Mouse (Mus musculus): ENCODE measurements at regions not wholly inside any gene's neighbourhood (a gene's known extent, or its start where the extent isn't known, plus 50 kb on each side); places are given as distances from the start of the nearest gene placed in this dataset.

DNA sequence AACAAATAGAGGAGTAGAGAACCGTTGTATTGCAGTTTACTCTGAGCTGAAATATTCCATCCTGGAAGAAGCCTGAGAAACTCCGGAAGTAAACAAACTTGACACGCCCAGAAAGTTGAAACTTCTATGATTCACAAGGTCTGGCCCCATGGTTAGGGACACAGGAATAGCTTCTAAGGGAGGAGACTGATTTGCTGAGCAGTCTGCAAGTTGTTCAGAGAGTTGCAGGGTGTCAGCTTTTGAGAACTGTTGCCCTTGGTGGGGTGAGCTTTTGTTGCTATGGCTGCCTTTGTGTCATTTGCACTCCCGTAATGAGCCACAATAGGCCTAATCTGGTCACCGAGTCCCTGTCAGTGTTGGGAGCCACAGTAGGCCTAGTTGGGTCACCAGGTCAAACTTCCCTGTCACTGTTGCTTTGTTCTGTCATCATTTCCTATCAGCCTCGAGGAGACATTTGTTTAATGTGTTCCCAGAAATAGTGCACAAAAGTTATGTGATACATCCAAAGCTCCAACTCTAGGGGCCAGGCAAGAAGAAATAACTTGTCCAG lies 443.9 kb downstream of the 1810013L24Rik start:
- Histone ChIP-seq H3K4me2 (ENCODE audit: low read depth) (no peak overlapping the region), H3K27me3 (ENCODE audit: control insufficient read depth, insufficient read depth, low read length) (no peaks in the 10 kb centered on the region), H3K4me1 (replicated peaks; ENCODE audit: control insufficient read depth in 2 of 2, insufficient read depth in 2 of 2, low read length in 1 of 2) (no peaks in the 10 kb centered on the region), H3K4me3 (ENCODE audit: insufficient read depth in 1 of 2, low read depth in 2 of 2, low read length in 2 of 2) (no peak overlapping the region), H3K9ac (replicated peaks) (no peak overlapping the region), H3K36me3 (replicated peaks; ENCODE audit: control insufficient read depth, insufficient read depth, low read depth) (no peaks in the 10 kb centered on the region), H3K27ac (no peak overlapping the region), H3K9me3 (ENCODE audit: control insufficient read depth, low read length) (no peaks in the 10 kb centered on the region)
- 55% methylated on average over 6 of the region's 6 CpGs for WGBS (ENCODE audit: insufficient replicate concordance)
- DNase-seq (ENCODE audit: low read depth in 3 of 3, low spot score in 3 of 3): no peak
- TF ChIP-seq CTCF (IDR thresholded peaks at IDR 0.05; ENCODE audit: low read depth) (no peak), EP300 (IDR thresholded peaks at IDR 0.05; ENCODE audit: low read depth) (no peak)
- no peak for ATAC-seq (ENCODE audit: insufficient read depth)

DNA sequence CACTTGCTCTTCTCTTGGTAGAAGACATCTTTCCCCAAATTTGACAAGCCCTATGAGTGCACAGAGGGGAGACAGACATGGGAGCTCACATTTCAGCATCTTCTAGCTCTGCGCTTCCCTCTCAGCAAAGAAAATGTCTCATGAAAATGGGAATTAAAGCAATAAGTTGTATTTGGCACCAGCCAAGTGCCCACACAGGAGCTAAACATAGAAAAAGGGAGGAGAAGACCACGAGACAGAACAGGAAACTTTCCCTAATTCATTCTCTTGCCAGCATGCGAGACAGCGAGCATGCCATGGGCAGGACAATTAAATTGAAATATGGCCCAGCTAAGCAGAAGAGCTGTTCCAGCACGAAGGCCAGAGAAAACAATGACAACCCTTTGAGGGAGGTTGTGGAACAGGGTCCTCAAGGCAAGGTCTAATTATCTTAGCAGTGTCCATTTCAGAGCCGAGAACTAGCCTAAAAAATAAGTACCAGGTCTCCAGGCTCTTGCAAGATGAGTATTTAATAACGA lies 444.7 kb downstream of the 1810013L24Rik start:
- Histone ChIP-seq H3K4me3 (ENCODE audit: insufficient read depth in 1 of 2, low read depth in 2 of 2, low read length in 2 of 2) (no peak overlapping the region), H3K36me3 (replicated peaks; ENCODE audit: control insufficient read depth, insufficient read depth, low read depth) (no peaks in the 10 kb centered on the region), H3K4me2 (ENCODE audit: low read depth) (no peak overlapping the region), H3K9me3 (ENCODE audit: control insufficient read depth, low read length) (no peaks in the 10 kb centered on the region), H3K4me1 (replicated peaks; ENCODE audit: control insufficient read depth in 2 of 2, insufficient read depth in 2 of 2, low read length in 1 of 2) (no peaks in the 10 kb centered on the region), H3K9ac (replicated peaks) (no peak overlapping the region), H3K27me3 (ENCODE audit: control insufficient read depth, insufficient read depth, low read length) (no peaks in the 10 kb centered on the region), H3K27ac (no peak overlapping the region)
- DNase-seq (ENCODE audit: low read depth in 3 of 3, low spot score in 3 of 3): no peak
- no peak for ATAC-seq (ENCODE audit: insufficient read depth)
- WGBS (ENCODE audit: insufficient replicate concordance): 43% methylated on average over 7 of the region's 7 CpGs
- no peak for TF ChIP-seq EP300 (IDR thresholded peaks at IDR 0.05; ENCODE audit: low read depth)
- no peak for TF ChIP-seq CTCF (IDR thresholded peaks at IDR 0.05; ENCODE audit: low read depth)

DNA sequence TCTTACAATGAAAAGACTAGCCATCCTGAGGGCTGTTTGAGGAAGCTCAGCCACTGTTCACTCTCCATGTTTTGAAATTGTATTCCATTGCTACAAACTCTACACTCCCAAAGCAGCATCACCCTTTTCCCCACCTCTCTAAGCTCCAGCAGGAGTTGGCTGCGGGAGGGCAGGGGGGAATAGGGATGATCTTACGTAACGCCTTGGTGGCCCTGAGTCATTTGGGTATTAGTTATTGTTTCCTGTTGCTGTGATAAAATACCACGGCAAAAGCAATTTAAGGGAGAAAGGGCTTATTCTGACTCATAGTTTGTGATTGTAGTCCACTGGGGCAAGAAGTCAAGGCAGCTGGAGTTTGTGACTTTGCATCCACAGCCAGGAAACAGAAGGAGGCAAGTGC lies 445.5 kb downstream of the 1810013L24Rik start:
- no peak for DNase-seq (ENCODE audit: low read depth in 3 of 3, low spot score in 3 of 3)
- Histone ChIP-seq H3K4me1 (replicated peaks; ENCODE audit: control insufficient read depth in 2 of 2, insufficient read depth in 2 of 2, low read length in 1 of 2) (no peaks in the 10 kb centered on the region), H3K36me3 (replicated peaks; ENCODE audit: control insufficient read depth, insufficient read depth, low read depth) (no peaks in the 10 kb centered on the region), H3K9ac (replicated peaks) (no peak overlapping the region), H3K4me2 (ENCODE audit: low read depth) (no peak overlapping the region), H3K4me3 (ENCODE audit: insufficient read depth in 1 of 2, low read depth in 2 of 2, low read length in 2 of 2) (no peak overlapping the region), H3K27ac (no peak overlapping the region), H3K9me3 (ENCODE audit: control insufficient read depth, low read length) (no peaks in the 10 kb centered on the region), H3K27me3 (ENCODE audit: control insufficient read depth, insufficient read depth, low read length) (no peaks in the 10 kb centered on the region)
- TF ChIP-seq EP300 (IDR thresholded peaks at IDR 0.05; ENCODE audit: low read depth) (no peak), CTCF (IDR thresholded peaks at IDR 0.05; ENCODE audit: low read depth) (no peak)
- no peak for ATAC-seq (ENCODE audit: insufficient read depth)
- 55% methylated on average over 4 of the region's 4 CpGs for WGBS (ENCODE audit: insufficient replicate concordance)

DNA sequence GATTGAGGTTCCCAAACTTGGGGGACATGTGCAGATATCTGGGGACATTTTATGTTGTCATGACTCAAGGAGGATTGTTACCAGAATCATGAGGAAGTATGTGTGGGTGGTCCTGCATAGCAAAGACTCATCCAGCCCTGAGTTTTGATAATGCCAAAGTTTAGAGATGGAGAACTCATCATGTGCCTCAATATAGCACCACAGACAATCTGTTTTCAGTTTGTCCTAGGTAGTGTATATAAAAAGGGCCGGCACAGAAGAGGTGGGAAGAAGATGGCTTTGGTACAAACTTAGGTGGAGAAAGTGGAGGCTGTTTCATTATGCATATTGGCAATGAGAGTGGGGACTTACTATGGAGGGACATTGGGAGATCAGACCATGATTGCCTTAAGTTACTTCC lies 447.2 kb downstream of the 1810013L24Rik start:
- TF ChIP-seq EP300 (IDR thresholded peaks at IDR 0.05; ENCODE audit: low read depth): no peak
- no peak for TF ChIP-seq CTCF (IDR thresholded peaks at IDR 0.05; ENCODE audit: low read depth)
- H3K4me2 ChIP-seq (ENCODE audit: low read depth): no peak overlapping the region
- no peak overlapping the region for H3K9ac ChIP-seq (replicated peaks)
- H3K27ac ChIP-seq: no peak overlapping the region
- ATAC-seq (ENCODE audit: insufficient read depth) (no peak), DNase-seq (ENCODE audit: low read depth in 3 of 3, low spot score in 3 of 3) (no peak)
- H3K4me3 ChIP-seq (ENCODE audit: insufficient read depth in 1 of 2, low read depth in 2 of 2, low read length in 2 of 2): no peak overlapping the region
- no peaks in the 10 kb centered on the region for H3K27me3 ChIP-seq (ENCODE audit: control insufficient read depth, insufficient read depth, low read length)
- H3K9me3 ChIP-seq (ENCODE audit: control insufficient read depth, low read length): no peaks in the 10 kb centered on the region
- H3K36me3 ChIP-seq (replicated peaks; ENCODE audit: control insufficient read depth, insufficient read depth, low read depth): no peaks in the 10 kb centered on the region
- H3K4me1 ChIP-seq (replicated peaks; ENCODE audit: control insufficient read depth in 2 of 2, insufficient read depth in 2 of 2, low read length in 1 of 2): no peaks in the 10 kb centered on the region
- WGBS (ENCODE audit: insufficient replicate concordance): 57% methylated on average over 1 of the region's 1 CpGs

DNA sequence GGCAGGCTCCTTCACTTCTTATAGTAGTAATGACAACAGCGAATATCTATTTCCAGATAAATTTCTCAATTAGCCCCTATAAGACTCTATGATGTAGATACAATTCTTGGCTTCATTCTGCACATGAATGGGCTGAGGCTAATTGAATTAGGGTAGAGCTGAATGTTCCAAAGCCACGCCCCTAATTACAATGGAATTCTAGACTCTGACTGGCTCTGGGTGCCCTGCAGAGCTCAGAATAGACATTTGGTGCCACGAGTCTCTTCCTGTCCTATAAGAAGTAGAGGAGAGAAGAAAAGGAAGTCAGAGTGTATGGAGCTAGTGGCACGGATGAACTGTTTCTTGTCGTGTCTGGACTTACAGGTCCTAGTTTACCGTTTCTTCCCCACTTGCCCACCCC lies 449.8 kb downstream of the 1810013L24Rik start:
- H3K9ac ChIP-seq (replicated peaks): no peak overlapping the region

More for the DNA sequence above, 449.8 kb downstream of the 1810013L24Rik start:
- no peak for TF ChIP-seq CTCF (IDR thresholded peaks at IDR 0.05; ENCODE audit: low read depth)
- no peak for TF ChIP-seq EP300 (IDR thresholded peaks at IDR 0.05; ENCODE audit: low read depth)
- DNase-seq (ENCODE audit: low read depth in 3 of 3, low spot score in 3 of 3) (no peak), ATAC-seq (ENCODE audit: insufficient read depth) (no peak)
- no peaks in the 10 kb centered on the region for H3K27me3 ChIP-seq (ENCODE audit: control insufficient read depth, insufficient read depth, low read length)
- WGBS (ENCODE audit: insufficient replicate concordance): 52% methylated on average over 6 of the region's 6 CpGs
- no peaks in the 10 kb centered on the region for H3K9me3 ChIP-seq (ENCODE audit: control insufficient read depth, low read length)
- no peaks in the 10 kb centered on the region for H3K36me3 ChIP-seq (replicated peaks; ENCODE audit: control insufficient read depth, insufficient read depth, low read depth)
- no peaks in the 10 kb centered on the region for H3K4me1 ChIP-seq (replicated peaks; ENCODE audit: control insufficient read depth in 2 of 2, insufficient read depth in 2 of 2, low read length in 1 of 2)
- no peak overlapping the region for H3K4me3 ChIP-seq (ENCODE audit: insufficient read depth in 1 of 2, low read depth in 2 of 2, low read length in 2 of 2)
- H3K4me2 ChIP-seq (ENCODE audit: low read depth): no peak overlapping the region
- no peak overlapping the region for H3K27ac ChIP-seq

Data from liver, embryonic 14.5 days (tissue).